Comparison of ENCODE assay signal across 8 mouse cellular contexts in the genomic region with DNA sequence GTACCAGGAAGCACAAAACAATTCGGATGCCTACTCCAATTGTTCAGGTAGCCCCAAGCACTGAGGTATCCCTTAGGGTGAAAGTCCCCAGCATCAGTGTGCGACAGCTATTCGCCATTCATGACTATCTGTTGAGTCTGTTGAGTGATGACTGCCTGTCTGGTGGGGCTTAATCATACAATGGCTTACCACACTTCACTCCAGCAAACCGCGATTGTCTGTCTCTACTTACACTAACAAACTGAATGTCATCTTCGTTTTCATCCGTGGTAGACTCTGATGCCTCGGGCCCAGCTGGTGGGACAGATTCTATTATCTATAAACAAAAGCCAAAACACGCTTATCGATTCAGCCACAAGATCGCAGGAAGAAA. TPM values are rescaled to one million over a fixed set of nuclear protein-coding genes. Genes with fewer than 3 reads are reported as not detected.
DNase-seq lines count a peak whose midpoint lies in the region; ATAC-seq and TF ChIP-seq lines count a peak whose summit lies in the region.

No protein-coding gene starts in this region.

- H3K9ac ChIP-seq in kidney, embryonic 15.5 days = peak overlapping the region; percentile 98
- H3K9ac ChIP-seq in MEL (ENCODE audit: control insufficient read depth, low read depth, low read length, poor library complexity, severe bottlenecking) = peak overlapping the region; percentile 97
- peak overlapping the region; percentile 99 for H3K9ac ChIP-seq in limb, embryonic 11.5 days (ENCODE audit: low read length)
- peak overlapping the region; percentile 99 for H3K9ac ChIP-seq in neural tube, embryonic 13.5 days

- 8% methylated on average over 11 of the region's 11 CpGs for WGBS in kidney, embryonic 15.5 days
- WGBS in limb, embryonic 11.5 days = 13% methylated on average over 11 of the region's 11 CpGs
- WGBS in neural tube, embryonic 13.5 days = 9% methylated on average over 11 of the region's 11 CpGs

- no peak for TF ChIP-seq POLR2A in MEL (IDR thresholded peaks at IDR 0.05; ENCODE audit: control insufficient read depth in 1 of 2, insufficient read depth in 1 of 2, low read depth in 1 of 2, low read length in 2 of 2, poor library complexity in 1 of 2)

- peak in 1 of 2 experiments; percentile 8; a peak in 1 of 4 replicates for TF ChIP-seq EP300 in MEL (IDR thresholded peaks at IDR 0.05; ENCODE audit: low read depth in 1 of 2, low read length in 2 of 2)

- no peak for DNase-seq in kidney, postnatal 10 days
- DNase-seq in MEL (ENCODE audit: low read depth, low spot score) = peak; percentile 57
- DNase-seq in limb, embryonic 11.5 days (ENCODE audit: low spot score) = no peak
- no peak for DNase-seq in spleen, postnatal 14 days (ENCODE audit: low spot score in 2 of 2)
- DNase-seq in layer of hippocampus, adult 11-12 months (ENCODE audit: low spot score) = no peak

- peak overlapping the region; percentile 66 for H3K4me2 ChIP-seq in kidney, embryonic 15.5 days
- peak overlapping the region; percentile 80 for H3K4me2 ChIP-seq in limb, embryonic 11.5 days (ENCODE audit: low read depth, severe bottlenecking)
- peak overlapping the region; percentile 91 for H3K4me2 ChIP-seq in neural tube, embryonic 13.5 days

- peaks cover 41% of the 10 kb centered on the region for H3K36me3 ChIP-seq in kidney, embryonic 15.5 days
- peaks cover 13 to 24% of the 10 kb centered on the region in 2 experiments for H3K36me3 ChIP-seq in MEL (ENCODE audit: control insufficient read depth in 1 of 2, insufficient read depth in 2 of 2, low read length in 2 of 2)
- peaks cover 43% of the 10 kb centered on the region for H3K36me3 ChIP-seq in erythroblast, embryonic 14.5 days (ENCODE audit: control insufficient read depth)
- H3K36me3 ChIP-seq in limb, embryonic 11.5 days (ENCODE audit: control insufficient read depth, insufficient read depth, low read length) = peaks cover 14% of the 10 kb centered on the region; the same call in 1 of the 2 replicates
- peaks cover 33% of the 10 kb centered on the region for H3K36me3 ChIP-seq in neural tube, embryonic 13.5 days

- H3K4me3 ChIP-seq in kidney, embryonic 15.5 days (replicated peaks) = peak overlapping the region; percentile 96
- H3K4me3 ChIP-seq in MEL (ENCODE audit: control insufficient read depth in 1 of 2, insufficient read depth in 1 of 2, low read depth in 2 of 2, low read length in 2 of 2) = peak overlapping the region; percentile 81 to 94
- peak overlapping the region; percentile 97 for H3K4me3 ChIP-seq in erythroblast, embryonic 14.5 days (replicated peaks)
- H3K4me3 ChIP-seq in limb, embryonic 11.5 days (ENCODE audit: low read depth, low read length) = peak overlapping the region; percentile 98
- H3K4me3 ChIP-seq in neural tube, embryonic 13.5 days = peak overlapping the region; percentile 99

- TF ChIP-seq CTCF in MEL (IDR thresholded peaks at IDR 0.05 in 2 of 3, conservative IDR thresholded peaks at IDR 0.05 in 1 of 3; ENCODE audit: control insufficient read depth in 1 of 3, insufficient read depth in 1 of 3, low read depth in 2 of 3, low read length in 3 of 3, poor library complexity in 1 of 3, severe bottlenecking in 1 of 3) = no peak

- ATAC-seq in kidney, embryonic 15.5 days (replicated peaks; ENCODE audit: low FRiP score) = peak; percentile 20; the same call in 1 of the 2 replicates
- no peak for ATAC-seq in limb, embryonic 11.5 days (ENCODE audit: insufficient number of reproducible peaks, low FRiP score, low TSS enrichment, low read depth)
- ATAC-seq in neural tube, embryonic 13.5 days (ENCODE audit: low read depth) = 0 out of 2 replicates have a peak, but pooled peaks have one; percentile 2

- no peaks in the 10 kb centered on the region for H3K9me3 ChIP-seq in kidney, embryonic 15.5 days (replicated peaks)
- H3K9me3 ChIP-seq in MEL (replicated peaks; ENCODE audit: insufficient read depth, low read length) = no peaks in the 10 kb centered on the region
- H3K9me3 ChIP-seq in erythroblast, embryonic 14.5 days (ENCODE audit: control insufficient read depth, low read length) = no peaks in the 10 kb centered on the region
- no peaks in the 10 kb centered on the region for H3K9me3 ChIP-seq in limb, embryonic 11.5 days (ENCODE audit: control insufficient read depth, low read length)
- no peaks in the 10 kb centered on the region for H3K9me3 ChIP-seq in neural tube, embryonic 13.5 days

- no peak for TF ChIP-seq RAD21 in MEL (IDR thresholded peaks at IDR 0.05; ENCODE audit: low read depth, low read length)

- H3K79me2 ChIP-seq in MEL (ENCODE audit: control insufficient read depth, insufficient read depth, low read length, poor library complexity) = peaks cover 38% of the 10 kb centered on the region

- H3K27me3 ChIP-seq in kidney, embryonic 15.5 days = no peaks in the 10 kb centered on the region
- no peaks in the 10 kb centered on the region for H3K27me3 ChIP-seq in MEL (ENCODE audit: control insufficient read depth in 1 of 2, insufficient read depth in 2 of 2, low read length in 2 of 2)
- no peaks in the 10 kb centered on the region for H3K27me3 ChIP-seq in erythroblast, embryonic 14.5 days (ENCODE audit: control insufficient read depth)
- H3K27me3 ChIP-seq in limb, embryonic 11.5 days (ENCODE audit: control insufficient read depth, insufficient read depth, low read length) = no peaks in the 10 kb centered on the region
- no peaks in the 10 kb centered on the region for H3K27me3 ChIP-seq in neural tube, embryonic 13.5 days

- H3K27ac ChIP-seq in kidney, embryonic 15.5 days = peak overlapping the region; percentile 92
- peak overlapping the region; percentile 47; the same call in 1 of the 2 replicates for H3K27ac ChIP-seq in MEL (ENCODE audit: control insufficient read depth, low read depth, low read length)
- no peak overlapping the region for H3K27ac ChIP-seq in limb, embryonic 11.5 days (replicated peaks; ENCODE audit: low read depth, low read length)
- peak overlapping the region; percentile 97 for H3K27ac ChIP-seq in neural tube, embryonic 13.5 days (replicated peaks)

- H3K4me1 ChIP-seq in kidney, embryonic 15.5 days = peaks cover 16% of the 10 kb centered on the region
- peaks cover 0 to 13% of the 10 kb centered on the region in 2 experiments; a peak in 2 of 4 replicates for H3K4me1 ChIP-seq in MEL (ENCODE audit: control insufficient read depth in 1 of 2, insufficient read depth in 2 of 2, low read length in 2 of 2)
- H3K4me1 ChIP-seq in erythroblast, embryonic 14.5 days (ENCODE audit: control insufficient read depth) = peaks cover 27% of the 10 kb centered on the region
- H3K4me1 ChIP-seq in limb, embryonic 11.5 days (ENCODE audit: control insufficient read depth, insufficient read depth, low read length) = peaks cover 8% of the 10 kb centered on the region
- peaks cover 26% of the 10 kb centered on the region for H3K4me1 ChIP-seq in neural tube, embryonic 13.5 days (replicated peaks)

TF ChIP-seq in MEL, 35 proteins besides CTCF, POLR2A, EP300 and RAD21:
- TF ChIP-seq SIN3A (IDR thresholded peaks at IDR 0.05; ENCODE audit: low read length) (peak; percentile 49; the same call in 1 of the 2 replicates), POLR2AphosphoS5 (IDR thresholded peaks at IDR 0.05; ENCODE audit: borderline replicate concordance, low read depth, low read length) (no peak), E2F4 (IDR thresholded peaks at IDR 0.05; ENCODE audit: borderline replicate concordance, low read depth, low read length) (no peak), MAX (IDR thresholded peaks at IDR 0.05; ENCODE audit: low read length) (peak; percentile 40; the same call in 1 of the 2 replicates)

RNA-seq across cellular contexts. Expression of a gene that starts 0.9 kb away (rescaled TPM):
- 25.3 and 26.7 TPM in 2 replicates for polyA plus RNA-seq in kidney, embryonic 15.5 days (2015; fragmentation: Nextera tagmentation; extraction: Ambion mirVana)
- 15.8 and 17.9 TPM in 2 replicates for total RNA-seq in MEL (2012; rRNA removed)
- polyA plus RNA-seq in MEL (2012; ENCODE audit: insufficient read depth in 1 of 2, insufficient read length in 2 of 2, low read depth in 1 of 2, low replicate concordance in 2 of 2, missing spikeins in 1 of 2) = 100 to 1,000 TPM in 1 of 2 experiments, 10 to 100 TPM in 1; 20.6 to 281 TPM
- 0.13 and 0.28 TPM in 2 replicates for polyA plus RNA-seq in erythroblast, embryonic 14.5 days (2012)
- 39.9 and 42.7 TPM in 2 replicates for polyA plus RNA-seq in limb, embryonic 11.5 days (2014; fragmentation: Nextera tagmentation; extraction: Ambion mirVana)
- polyA plus RNA-seq in neural tube, embryonic 13.5 days (2015; fragmentation: Nextera tagmentation; extraction: Ambion mirVana) = 35.0 and 41.6 TPM in 2 replicates

RNA-seq across cellular contexts. Expression of a gene that starts 55.9 kb away (rescaled TPM):
- 84.7 and 87.6 TPM in 2 replicates for polyA plus RNA-seq in kidney, embryonic 15.5 days (2015; fragmentation: Nextera tagmentation; extraction: Ambion mirVana)
- total RNA-seq in MEL (2012; rRNA removed) = 61.7 and 74.2 TPM in 2 replicates
- polyA plus RNA-seq in MEL (2012; ENCODE audit: insufficient read depth in 1 of 2, insufficient read length in 2 of 2, low read depth in 1 of 2, low replicate concordance in 2 of 2, missing spikeins in 1 of 2) = 10 to 100 TPM in 1 of 2 experiments, not detected in 1; 88.8 TPM
- 1.8 and 2.7 TPM in 2 replicates for polyA plus RNA-seq in erythroblast, embryonic 14.5 days (2012)
- 58.3 and 59.5 TPM in 2 replicates for polyA plus RNA-seq in limb, embryonic 11.5 days (2014; fragmentation: Nextera tagmentation; extraction: Ambion mirVana)
- 17.6 and 22.9 TPM in 2 replicates for polyA plus RNA-seq in neural tube, embryonic 13.5 days (2015; fragmentation: Nextera tagmentation; extraction: Ambion mirVana)

Comparison
In these comparisons a context has a peak if more than half of its experiments do, and no peak if none do; other contexts are left out.
1. RNA of a gene that starts 0.9 kb away (polyA plus RNA-seq): 20.6 to 281 TPM in MEL, 39.9 to 42.7 TPM in limb, embryonic 11.5 days, 35.0 to 41.6 TPM in neural tube, embryonic 13.5 days and 25.3 to 26.7 TPM in kidney, embryonic 15.5 days; 0.13 to 0.28 TPM in erythroblast, embryonic 14.5 days; every median in the first group is over 10 times any median in the second.
2. Peak in every context shown above with its lines, with median percentiles within 50 percentile points of each other: H3K4me2 ChIP-seq, H3K4me3 ChIP-seq and H3K9ac ChIP-seq.